Mouse (Mus musculus): ENCODE data around the gene Nsmce1. TPM values are rescaled to one million over a fixed set of nuclear protein-coding genes. Genes with fewer than 3 reads are reported as not detected.

The Nsmce1 gene
- polyA plus RNA-seq (2015; fragmentation: Nextera tagmentation; extraction: Ambion mirVana): 121 and 122 TPM in 2 replicates

- H3K9ac ChIP-seq: peak within 1 kb of the TSS; percentile 71
- no peaks in the 10 kb centered on the region for H3K27me3 ChIP-seq
- H3K36me3 ChIP-seq: peaks cover 3% of the 10 kb centered on the region
- peak within 1 kb of the TSS; percentile 88; the same call in 1 of the 2 replicates for H3K27ac ChIP-seq
- WGBS: under 1% methylated on average over 56 of the region's 56 CpGs
- peak; percentile 99 for ATAC-seq (ENCODE audit: low FRiP score, low read depth)
- H3K9me3 ChIP-seq: no peaks in the 10 kb centered on the region
- peaks cover 18% of the 10 kb centered on the region for H3K4me1 ChIP-seq
- peak within 1 kb of the TSS; percentile 56 for H3K4me3 ChIP-seq
- H3K4me2 ChIP-seq (replicated peaks): peak within 1 kb of the TSS; percentile 77
Observed at GRCm38 (mm10) chr7:125490947-125491735, at the start of gene Nsmce1. Gene Nsmce1 (minus strand): TSS chr7:125491596.

- ATAC-seq (ENCODE audit: low FRiP score, low read depth): no peak
- Histone ChIP-seq H3K4me3 (no peak overlapping the region), H3K9ac (no peak overlapping the region), H3K27me3 (no peaks in the 10 kb centered on the region), H3K4me1 (peaks cover 4% of the 10 kb centered on the region), H3K4me2 (replicated peaks) (no peak overlapping the region), H3K36me3 (no peaks in the 10 kb centered on the region), H3K9me3 (no peaks in the 10 kb centered on the region), H3K27ac (no peak overlapping the region)
- 86% methylated on average over 1 of the region's 1 CpGs for WGBS
Observed at GRCm38 (mm10) chr7:125541026-125541425, 49.6 kb upstream of the Nsmce1 start.

- H3K4me3 ChIP-seq: no peak overlapping the region
- H3K4me2 ChIP-seq (replicated peaks): no peak overlapping the region
- no peak overlapping the region for H3K27ac ChIP-seq
- no peaks in the 10 kb centered on the region for H3K27me3 ChIP-seq
- peaks cover 4% of the 10 kb centered on the region for H3K4me1 ChIP-seq
- 87% methylated on average over 3 of the region's 3 CpGs for WGBS
- no peak for ATAC-seq (ENCODE audit: low FRiP score, low read depth)
- H3K9me3 ChIP-seq: peaks cover 4% of the 10 kb centered on the region
- no peak overlapping the region for H3K9ac ChIP-seq
- H3K36me3 ChIP-seq: no peaks in the 10 kb centered on the region
Observed at GRCm38 (mm10) chr7:125539351-125539750, 48.0 kb upstream of the Nsmce1 start.

DNA sequence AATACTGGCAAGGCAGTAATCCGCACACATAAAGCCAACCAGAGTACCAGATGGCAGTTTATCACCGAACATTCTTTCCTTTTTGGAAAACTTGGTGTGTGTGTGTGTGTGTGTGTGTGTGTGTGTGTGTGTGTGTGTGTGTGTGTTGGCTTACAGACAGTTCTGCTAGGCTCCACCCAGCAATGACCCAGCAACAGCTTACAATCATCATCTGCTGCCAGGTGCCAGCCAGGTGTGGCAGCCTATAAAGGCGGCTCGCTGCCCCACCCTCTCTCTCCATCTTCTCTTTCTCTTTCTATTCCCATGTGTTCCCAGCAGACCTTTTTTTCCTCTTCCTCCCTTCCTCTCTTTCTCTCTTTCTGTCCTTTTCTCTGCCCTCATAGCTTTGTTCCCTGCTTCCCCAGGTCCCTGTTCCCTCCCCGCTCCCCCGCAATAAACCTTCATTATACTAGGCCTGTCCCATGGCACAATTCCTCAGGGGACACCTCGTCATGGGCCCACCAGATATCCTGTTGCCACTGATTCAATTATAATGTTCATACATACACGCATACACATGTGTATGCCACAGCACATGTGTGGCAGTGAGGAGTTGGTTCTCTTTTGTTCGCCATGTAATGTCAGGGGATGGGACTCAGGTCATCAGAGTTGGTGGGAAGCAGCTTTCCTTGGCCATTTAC, 36.6 kb upstream of the Nsmce1 start:
- Histone ChIP-seq H3K36me3 (no peaks in the 10 kb centered on the region), H3K9ac (no peak overlapping the region), H3K4me3 (no peak overlapping the region), H3K4me1 (no peaks in the 10 kb centered on the region), H3K27ac (no peak overlapping the region), H3K9me3 (no peaks in the 10 kb centered on the region), H3K4me2 (replicated peaks) (no peak overlapping the region), H3K27me3 (no peaks in the 10 kb centered on the region)
- no peak for ATAC-seq (ENCODE audit: low FRiP score, low read depth)
- 76% methylated on average over 9 of the region's 9 CpGs for WGBS

DNA sequence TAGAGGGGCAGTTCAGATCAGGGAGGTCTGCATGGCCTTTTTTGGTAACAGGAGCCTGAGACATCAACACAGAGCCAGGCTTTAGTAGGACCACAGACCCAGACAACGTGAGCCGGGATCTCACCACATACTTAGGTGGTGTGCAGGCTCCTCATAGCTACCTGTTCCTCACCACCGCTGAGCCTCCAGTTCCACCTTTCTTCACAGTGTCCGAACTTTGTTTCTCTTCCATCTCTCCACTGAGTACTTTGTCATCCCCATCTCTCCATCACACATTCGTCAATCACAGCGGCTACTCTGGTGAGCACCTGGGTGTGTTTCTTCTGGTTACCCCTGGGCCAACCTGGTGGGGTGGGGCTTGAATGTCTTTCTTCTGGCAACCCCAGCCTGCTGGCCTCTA, 35.8 kb upstream of the Nsmce1 start:
- H3K27me3 ChIP-seq: no peaks in the 10 kb centered on the region
- H3K9me3 ChIP-seq: no peaks in the 10 kb centered on the region
- H3K4me3 ChIP-seq: no peak overlapping the region
- no peaks in the 10 kb centered on the region for H3K36me3 ChIP-seq
- no peak overlapping the region for H3K27ac ChIP-seq
- 83% methylated on average over 6 of the region's 6 CpGs for WGBS
- no peaks in the 10 kb centered on the region for H3K4me1 ChIP-seq
- no peak overlapping the region for H3K9ac ChIP-seq
- ATAC-seq (ENCODE audit: low FRiP score, low read depth): no peak
- no peak overlapping the region for H3K4me2 ChIP-seq (replicated peaks)

DNA sequence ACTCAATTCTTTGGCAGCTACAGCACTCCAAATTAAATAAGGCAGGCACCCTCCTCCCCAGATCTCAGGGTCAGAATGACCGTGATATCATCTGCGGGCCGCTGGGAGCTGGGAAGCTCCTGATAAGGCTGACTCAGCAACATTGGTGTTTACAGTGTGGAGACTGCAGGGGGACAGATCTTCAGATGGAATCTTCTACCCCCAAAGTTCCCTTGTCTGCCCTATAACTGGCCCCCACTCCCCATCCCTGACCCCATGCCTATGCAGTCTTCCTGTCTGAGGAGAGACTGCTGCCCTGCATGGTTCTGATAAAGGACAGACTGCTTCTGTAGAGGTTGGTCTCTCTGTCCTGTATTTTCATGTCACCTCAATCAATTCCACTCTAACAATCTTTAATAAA, 31.7 kb upstream of the Nsmce1 start:
- H3K9ac ChIP-seq: no peak overlapping the region
- H3K27me3 ChIP-seq: no peaks in the 10 kb centered on the region
- no peak for ATAC-seq (ENCODE audit: low FRiP score, low read depth)
- WGBS: 73% methylated on average over 3 of the region's 3 CpGs
- no peaks in the 10 kb centered on the region for H3K9me3 ChIP-seq
- no peak overlapping the region for H3K27ac ChIP-seq
- H3K4me3 ChIP-seq: no peak overlapping the region
- no peak overlapping the region for H3K4me2 ChIP-seq (replicated peaks)
- H3K4me1 ChIP-seq: no peaks in the 10 kb centered on the region
- no peaks in the 10 kb centered on the region for H3K36me3 ChIP-seq

DNA sequence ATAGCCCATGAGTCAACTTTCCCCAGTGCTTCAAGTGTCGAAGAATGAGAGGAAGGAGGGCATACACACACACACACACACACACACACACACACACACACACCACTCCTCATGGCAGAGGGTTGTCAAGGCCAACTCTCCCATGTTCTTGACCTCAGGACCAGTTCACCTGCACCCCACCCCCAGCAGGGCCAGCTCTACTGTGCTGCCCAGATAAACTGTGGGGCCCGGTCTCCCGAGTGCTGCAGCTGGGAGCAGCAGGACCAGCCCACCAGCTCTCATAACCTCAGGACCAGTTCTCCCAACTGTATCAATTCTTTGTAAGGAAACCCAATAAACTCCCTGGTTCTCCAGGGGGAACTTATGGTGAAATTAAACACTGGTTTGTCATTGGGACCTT, 28.3 kb upstream of the Nsmce1 start:
- no peak overlapping the region for H3K9ac ChIP-seq
- no peak for ATAC-seq (ENCODE audit: low FRiP score, low read depth)
- H3K4me1 ChIP-seq: peaks cover 10% of the 10 kb centered on the region; the same call in 1 of the 2 replicates
- no peaks in the 10 kb centered on the region for H3K9me3 ChIP-seq
- no peak overlapping the region for H3K4me3 ChIP-seq
- no peaks in the 10 kb centered on the region for H3K36me3 ChIP-seq
- H3K4me2 ChIP-seq (replicated peaks): no peak overlapping the region
- no peak overlapping the region for H3K27ac ChIP-seq
- WGBS: 79% methylated on average over 3 of the region's 3 CpGs
- H3K27me3 ChIP-seq: no peaks in the 10 kb centered on the region

GRCm38 (mm10) chr7:125517470-125517869, 26.1 kb upstream of the Nsmce1 start:
- Histone ChIP-seq H3K27ac (no peak overlapping the region), H3K9me3 (no peaks in the 10 kb centered on the region), H3K4me1 (peaks cover 10% of the 10 kb centered on the region; the same call in 1 of the 2 replicates), H3K9ac (no peak overlapping the region), H3K4me2 (replicated peaks) (no peak overlapping the region), H3K36me3 (no peaks in the 10 kb centered on the region), H3K27me3 (no peaks in the 10 kb centered on the region), H3K4me3 (no peak overlapping the region)
- WGBS: 70% methylated on average over 6 of the region's 6 CpGs
- ATAC-seq (ENCODE audit: low FRiP score, low read depth): no peak

DNA sequence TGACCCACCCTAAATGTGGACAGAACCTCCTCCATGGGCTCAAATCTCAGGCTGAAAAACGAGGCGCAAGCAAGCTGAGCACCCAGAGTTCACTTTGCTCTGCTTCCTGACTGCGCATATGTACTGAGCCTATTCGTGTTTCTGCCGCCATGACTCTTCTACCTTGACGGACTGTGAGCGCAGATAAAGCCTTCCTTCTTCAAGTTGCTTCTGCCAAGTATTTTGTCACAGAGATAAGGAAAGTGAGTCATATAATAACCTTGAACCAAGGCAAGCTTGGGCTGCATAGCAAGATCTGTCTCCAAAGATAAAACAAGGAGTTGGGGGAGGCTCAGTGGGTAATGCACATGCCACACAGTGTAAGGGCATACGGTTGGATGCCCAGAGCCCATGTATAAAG, 25.3 kb upstream of the Nsmce1 start:
- no peak overlapping the region for H3K9ac ChIP-seq
- no peak overlapping the region for H3K4me2 ChIP-seq (replicated peaks)
- peaks cover 10% of the 10 kb centered on the region; the same call in 1 of the 2 replicates for H3K4me1 ChIP-seq
- WGBS: 92% methylated on average over 8 of the region's 8 CpGs
- H3K36me3 ChIP-seq: no peaks in the 10 kb centered on the region
- no peaks in the 10 kb centered on the region for H3K27me3 ChIP-seq
- H3K9me3 ChIP-seq: no peaks in the 10 kb centered on the region
- H3K27ac ChIP-seq: no peak overlapping the region
- no peak overlapping the region for H3K4me3 ChIP-seq
- ATAC-seq (ENCODE audit: low FRiP score, low read depth): no peak

DNA sequence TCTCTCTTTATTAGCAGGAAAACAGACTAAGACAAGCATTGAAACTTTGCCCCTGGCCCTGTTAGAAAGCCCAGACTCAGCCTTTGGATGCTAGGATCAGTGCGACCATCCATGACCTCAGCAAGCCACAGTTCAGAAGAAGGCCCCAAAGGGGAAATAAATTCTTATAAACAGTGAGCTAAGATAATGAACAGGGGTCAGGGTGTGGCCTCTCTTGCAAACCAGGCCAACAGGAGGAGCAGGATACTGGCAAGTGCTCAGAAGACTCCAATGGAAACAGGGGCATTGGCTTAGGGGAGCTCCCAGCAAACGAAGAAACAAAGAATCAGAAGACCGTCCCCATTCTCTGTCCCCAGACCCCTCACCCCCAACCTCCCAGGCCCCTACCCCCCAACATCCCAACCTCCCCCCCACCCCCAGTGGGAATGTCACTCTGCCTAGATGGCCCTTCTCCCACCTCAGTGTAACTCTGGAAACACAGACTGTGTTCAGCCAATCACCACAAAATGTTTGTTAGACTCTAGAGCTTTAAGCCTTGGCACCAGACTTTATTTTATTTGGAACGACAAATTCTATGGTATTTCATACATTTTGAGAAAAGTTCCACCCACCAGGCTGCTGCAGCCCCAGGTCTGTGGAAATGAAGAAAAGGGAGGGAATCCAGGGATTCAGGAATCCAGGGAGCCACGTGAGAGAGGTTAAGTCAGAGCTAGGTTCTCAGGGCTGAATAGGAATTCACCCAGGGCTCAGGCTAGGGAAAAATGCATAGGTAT, 23.9 kb upstream of the Nsmce1 start:
- Histone ChIP-seq H3K9ac (no peak overlapping the region), H3K27me3 (no peaks in the 10 kb centered on the region), H3K27ac (peak overlapping the region; percentile 69; the same call in 1 of the 2 replicates), H3K4me3 (no peak overlapping the region), H3K9me3 (no peaks in the 10 kb centered on the region), H3K36me3 (no peaks in the 10 kb centered on the region), H3K4me1 (peaks cover 10% of the 10 kb centered on the region; the same call in 1 of the 2 replicates), H3K4me2 (replicated peaks) (no peak overlapping the region)
- WGBS: 67% methylated on average over 5 of the region's 5 CpGs
- ATAC-seq (ENCODE audit: low FRiP score, low read depth): peak; percentile 60; the same call in 1 of the 2 replicates

GRCm38 (mm10) chr7:125511852-125512251, 20.5 kb upstream of the Nsmce1 start:
- no peaks in the 10 kb centered on the region for H3K36me3 ChIP-seq
- WGBS: 59% methylated on average over 2 of the region's 2 CpGs
- no peak overlapping the region for H3K4me2 ChIP-seq (replicated peaks)
- H3K4me3 ChIP-seq: no peak overlapping the region
- H3K9me3 ChIP-seq: no peaks in the 10 kb centered on the region
- no peak overlapping the region for H3K27ac ChIP-seq
- no peak for ATAC-seq (ENCODE audit: low FRiP score, low read depth)
- peaks cover 10% of the 10 kb centered on the region; the same call in 1 of the 2 replicates for H3K4me1 ChIP-seq
- H3K9ac ChIP-seq: no peak overlapping the region
- H3K27me3 ChIP-seq: no peaks in the 10 kb centered on the region

- 83% methylated on average over 5 of the region's 5 CpGs for WGBS
- H3K27ac ChIP-seq: no peak overlapping the region
- no peaks in the 10 kb centered on the region for H3K36me3 ChIP-seq
- peaks cover 10% of the 10 kb centered on the region; the same call in 1 of the 2 replicates for H3K4me1 ChIP-seq
- H3K27me3 ChIP-seq: no peaks in the 10 kb centered on the region
- no peak for ATAC-seq (ENCODE audit: low FRiP score, low read depth)
- no peak overlapping the region for H3K4me3 ChIP-seq
- no peak overlapping the region for H3K9ac ChIP-seq
- H3K9me3 ChIP-seq: no peaks in the 10 kb centered on the region
- H3K4me2 ChIP-seq (replicated peaks): no peak overlapping the region
Observed at GRCm38 (mm10) chr7:125511432-125511831, 20.0 kb upstream of the Nsmce1 start.

Measured in limb, embryonic 13.5 days (tissue).